Mouse (Mus musculus) neural tube, embryonic 11.5 days (tissue): Measurements from ENCODE around the gene Cdca5. TPM values are rescaled to one million over a fixed set of nuclear protein-coding genes. Genes with fewer than 3 reads are reported as not detected.
A peak's percentile ranks its signal among the peaks of the same experiment; 100 is the strongest.

Source experiments
- ATAC-seq: fragments of 200-750 bp; cut with Nextera tagmentation; 2 replicates; pipeline ENCODE4 v1.8.0; 2017; ENCODE audit warnings: moderate number of reproducible peaks, mild to moderate bottlenecking, moderate TSS enrichment, moderate library complexity; ENCODE audit not compliant: insufficient read depth, low FRiP score, low TSS enrichment
- DNase-seq: peaks from one replicate; pipeline ENCODE4 v3.0.0-alpha.2; 2015; ENCODE audit warnings: low spot score
- H3K27ac ChIP-seq: fragments of 300-500 bp; sonication (generic); 2 replicates; pipeline ENCODE4 v1.5.1; 2014; ENCODE audit warnings: low read depth, mild to moderate bottlenecking, low read length
- H3K27me3 ChIP-seq: fragments of 300-500 bp; sonication (generic); 2 replicates; pipeline ENCODE4 v1.6.1; 2014; ENCODE audit warnings: mild to moderate bottlenecking, low read length, mixed read lengths; ENCODE audit not compliant: control insufficient read depth, insufficient read depth
- H3K36me3 ChIP-seq: fragments of 300-500 bp; sonication (generic); 2 replicates; pipeline ENCODE4 v1.6.1; 2014; ENCODE audit warnings: mild to moderate bottlenecking, low read length, moderate library complexity, mixed read lengths; ENCODE audit not compliant: control insufficient read depth, insufficient read depth
- H3K4me1 ChIP-seq: fragments of 300-500 bp; sonication (generic); 2 replicates; pipeline ENCODE4 v1.6.1; 2014; ENCODE audit warnings: low read length, mixed read lengths; ENCODE audit not compliant: control insufficient read depth, insufficient read depth
- H3K4me2 ChIP-seq: fragments of 300-500 bp; sonication (generic); 2 replicates; pipeline ENCODE4 v1.6.1; 2014; ENCODE audit warnings: low read depth, mild to moderate bottlenecking, moderate library complexity
- H3K4me3 ChIP-seq: fragments of 300-500 bp; sonication (generic); 2 replicates; pipeline ENCODE4 v1.5.1; 2014; ENCODE audit warnings: low read depth, low read length
- H3K9ac ChIP-seq: fragments of 300-500 bp; sonication (generic); 2 replicates; pipeline ENCODE4 v1.6.1; 2014; ENCODE audit warnings: mild to moderate bottlenecking, low read length
- H3K9me3 ChIP-seq: fragments of 300-500 bp; sonication (generic); 2 replicates; pipeline ENCODE4 v1.6.1; 2016; ENCODE audit warnings: low read length; ENCODE audit not compliant: control insufficient read depth
- WGBS: fragments of 180-500 bp; shearing (Covaris S2); extraction: QIAGEN DNeasy Blood & Tissue Kit; methylation state at CpG from one replicate; pipeline ENCODE4 v1.1.7; 2014; 5-methylcytosine and 5-hydroxymethylcytosine counted together
- polyA plus RNA-seq: library from polyadenylated mRNA; unstranded; fragments of >200 nt; fragmentation: Nextera tagmentation; extraction: Ambion mirVana; gene quantifications from 2 replicates; pipeline ENCODE4 v1.2.1, GENCODE M21; 2014

The Cdca5 gene
- polyA plus RNA-seq, 1 experiment from 2014 or later: 48.4 TPM

GRCm38 (mm10) chr19:6082156-6082555 is 2.6 kb upstream of the Cdca5 start, which contains the start of gene Gm28374:
TSS of gene Gm28374 (minus strand) at chr19:6082256.
- Histone ChIP-seq H3K9me3 (no peaks in the 10 kb centered on the region), H3K4me2 (no peak within 1 kb of the TSS), H3K27me3 (no peaks in the 10 kb centered on the region), H3K4me3 (no peak within 1 kb of the TSS), H3K9ac (no peak within 1 kb of the TSS), H3K36me3 (peaks cover 3% of the 10 kb centered on the region), H3K4me1 (peaks cover 6% of the 10 kb centered on the region), H3K27ac (no peak within 1 kb of the TSS)
- no peak for DNase-seq
- 94% methylated on average over 9 of the region's 9 CpGs for WGBS
- ATAC-seq: no peak

- peak overlapping the region; percentile 90 for H3K4me2 ChIP-seq
- H3K9me3 ChIP-seq: no peaks in the 10 kb centered on the region
- WGBS: under 1% methylated on average over 17 of the region's 17 CpGs
- ATAC-seq (peak; percentile 78), DNase-seq (peak; percentile 78)
- peaks cover 6% of the 10 kb centered on the region for H3K4me1 ChIP-seq
- H3K36me3 ChIP-seq: peaks cover 9% of the 10 kb centered on the region
- peak overlapping the region; percentile 53 for H3K9ac ChIP-seq
- peak overlapping the region; percentile 84 for H3K4me3 ChIP-seq
- no peaks in the 10 kb centered on the region for H3K27me3 ChIP-seq
- H3K27ac ChIP-seq: no peak overlapping the region
These were observed 665 bp downstream of the Cdca5 start for GRCm38 (mm10) chr19:6085417-6085879.

- Histone ChIP-seq H3K36me3 (peaks cover 10% of the 10 kb centered on the region), H3K27ac (no peak overlapping the region), H3K4me1 (peaks cover 5% of the 10 kb centered on the region), H3K27me3 (no peaks in the 10 kb centered on the region), H3K4me2 (no peak overlapping the region), H3K4me3 (no peak overlapping the region), H3K9me3 (no peaks in the 10 kb centered on the region), H3K9ac (no peak overlapping the region)
- 97% methylated on average over 13 of the region's 13 CpGs for WGBS
- ATAC-seq (no peak), DNase-seq (no peak)
These were observed 4.1 kb downstream of the Cdca5 start for GRCm38 (mm10) chr19:6088841-6089240.

GRCm38 (mm10) chr19:6094119-6094518 is 9.3 kb downstream of the Cdca5 start, which contains the start of gene AC131692.1:
TSS of gene AC131692.1 (plus strand) at chr19:6094419.
- H3K9ac ChIP-seq: no peak within 1 kb of the TSS
- 95% methylated on average over 7 of the region's 7 CpGs for WGBS
- no peaks in the 10 kb centered on the region for H3K4me1 ChIP-seq
- H3K4me3 ChIP-seq: no peak within 1 kb of the TSS
- H3K27ac ChIP-seq: no peak within 1 kb of the TSS
- H3K27me3 ChIP-seq: no peaks in the 10 kb centered on the region
- no peak for DNase-seq
- no peak for ATAC-seq
- H3K4me2 ChIP-seq: no peak within 1 kb of the TSS
- H3K9me3 ChIP-seq: no peaks in the 10 kb centered on the region
- peaks cover 12% of the 10 kb centered on the region for H3K36me3 ChIP-seq

GRCm38 (mm10) chr19:6097847-6098246 is 13.1 kb downstream of the Cdca5 start:
- H3K4me2 ChIP-seq: no peak overlapping the region
- H3K27ac ChIP-seq: no peak overlapping the region
- no peak overlapping the region for H3K9ac ChIP-seq
- no peaks in the 10 kb centered on the region for H3K9me3 ChIP-seq
- H3K36me3 ChIP-seq: peaks cover 4% of the 10 kb centered on the region
- WGBS: 90% methylated on average over 3 of the region's 3 CpGs
- no peaks in the 10 kb centered on the region for H3K4me1 ChIP-seq
- H3K4me3 ChIP-seq: no peak overlapping the region
- H3K27me3 ChIP-seq: no peaks in the 10 kb centered on the region
- ATAC-seq (no peak), DNase-seq (no peak)

GRCm38 (mm10) chr19:6101186-6101585 is 16.4 kb downstream of the Cdca5 start:
- H3K4me1 ChIP-seq: no peaks in the 10 kb centered on the region
- H3K27me3 ChIP-seq: no peaks in the 10 kb centered on the region
- H3K27ac ChIP-seq: no peak overlapping the region
- DNase-seq (no peak), ATAC-seq (no peak)
- no peak overlapping the region for H3K9ac ChIP-seq
- H3K9me3 ChIP-seq: no peaks in the 10 kb centered on the region
- WGBS: 62% methylated on average over 6 of the region's 6 CpGs
- no peak overlapping the region for H3K4me2 ChIP-seq
- H3K4me3 ChIP-seq: no peak overlapping the region
- H3K36me3 ChIP-seq: no peaks in the 10 kb centered on the region

- no peak overlapping the region for H3K27ac ChIP-seq
- H3K4me2 ChIP-seq: no peak overlapping the region
- 76% methylated on average over 6 of the region's 6 CpGs for WGBS
- H3K27me3 ChIP-seq: no peaks in the 10 kb centered on the region
- no peaks in the 10 kb centered on the region for H3K36me3 ChIP-seq
- DNase-seq (no peak), ATAC-seq (no peak)
- no peak overlapping the region for H3K4me3 ChIP-seq
- H3K9ac ChIP-seq: no peak overlapping the region
- H3K4me1 ChIP-seq: no peaks in the 10 kb centered on the region
- H3K9me3 ChIP-seq: no peaks in the 10 kb centered on the region
These were observed 17.5 kb downstream of the Cdca5 start for GRCm38 (mm10) chr19:6102169-6102853.

GRCm38 (mm10) chr19:6104476-6104875 is 19.7 kb downstream of the Cdca5 start:
- Histone ChIP-seq H3K36me3 (no peaks in the 10 kb centered on the region), H3K27ac (no peak overlapping the region), H3K27me3 (no peaks in the 10 kb centered on the region), H3K9me3 (no peaks in the 10 kb centered on the region), H3K4me3 (no peak overlapping the region), H3K4me2 (no peak overlapping the region), H3K4me1 (no peaks in the 10 kb centered on the region), H3K9ac (no peak overlapping the region)
- no peak for DNase-seq
- WGBS: 96% methylated on average over 4 of the region's 4 CpGs
- ATAC-seq: no peak

- Histone ChIP-seq H3K9me3 (no peaks in the 10 kb centered on the region), H3K9ac (peak within 1 kb of the TSS; percentile 22; the same call in 1 of the 2 replicates), H3K4me3 (no peak within 1 kb of the TSS), H3K36me3 (no peaks in the 10 kb centered on the region), H3K27ac (no peak within 1 kb of the TSS), H3K4me1 (no peaks in the 10 kb centered on the region), H3K4me2 (no peak within 1 kb of the TSS), H3K27me3 (no peaks in the 10 kb centered on the region)
- ATAC-seq (no peak), DNase-seq (no peak)
- 85% methylated on average over 7 of the region's 7 CpGs for WGBS
These were observed 20.8 kb downstream of the Cdca5 start, which contains the start of gene Naaladl1 for GRCm38 (mm10) chr19:6105586-6105985. TSS of gene Naaladl1 (plus strand) at chr19:6105782.
